Mouse (Mus musculus): ENCODE results near the gene Rps6kc1.

Gene Rps6kc1

DNA sequence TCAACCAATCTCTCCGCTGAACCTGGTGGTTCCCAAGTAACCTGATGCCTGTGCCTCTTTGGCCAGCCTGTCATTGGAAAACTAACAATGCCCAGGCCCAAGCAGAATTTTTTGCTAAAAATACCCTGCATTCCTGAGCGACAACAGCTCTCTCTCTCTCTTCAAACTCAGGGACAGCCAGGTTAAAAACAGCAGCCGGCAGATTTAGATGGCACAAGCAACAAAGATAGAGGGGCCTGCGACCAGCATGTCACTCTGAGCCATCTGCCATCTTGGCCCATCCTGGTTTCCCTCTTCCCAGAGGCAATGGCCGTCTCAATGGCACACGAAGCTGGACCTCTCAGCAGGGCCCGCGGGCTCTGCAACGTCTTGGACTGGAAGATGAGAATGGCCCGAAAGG, 242.5 kb downstream of the Rps6kc1 start:
- in situ Hi-C loops (cut with MboI, MseI) = loop anchor here (25.0 kb wide), 1 partner anchor 1018 kb away; no protein-coding TSS in a partner anchor

DNA sequence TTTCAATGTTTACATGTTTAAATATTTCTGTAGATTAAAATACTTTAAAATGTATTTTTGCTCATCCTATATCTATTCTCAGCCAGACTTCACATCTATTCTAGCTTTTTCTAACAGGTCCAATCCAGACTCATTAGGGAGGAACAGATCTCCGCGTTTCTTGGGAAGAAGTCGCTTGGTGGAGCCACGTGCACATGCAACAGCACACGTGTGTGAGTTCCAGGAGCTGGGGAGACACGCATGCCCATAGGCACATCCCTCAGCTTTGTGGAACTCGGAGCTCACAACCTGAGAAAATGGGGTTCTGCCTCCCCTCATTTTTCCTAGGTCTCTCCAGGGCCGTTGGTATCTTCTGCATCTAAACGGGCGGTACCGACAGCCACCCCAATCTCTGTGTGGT, 243.7 kb downstream of the Rps6kc1 start:
- in situ Hi-C loops (cut with MboI, MseI) = loop anchor here (25.0 kb wide), 1 partner anchor 1019 kb away; no protein-coding TSS in a partner anchor

DNA sequence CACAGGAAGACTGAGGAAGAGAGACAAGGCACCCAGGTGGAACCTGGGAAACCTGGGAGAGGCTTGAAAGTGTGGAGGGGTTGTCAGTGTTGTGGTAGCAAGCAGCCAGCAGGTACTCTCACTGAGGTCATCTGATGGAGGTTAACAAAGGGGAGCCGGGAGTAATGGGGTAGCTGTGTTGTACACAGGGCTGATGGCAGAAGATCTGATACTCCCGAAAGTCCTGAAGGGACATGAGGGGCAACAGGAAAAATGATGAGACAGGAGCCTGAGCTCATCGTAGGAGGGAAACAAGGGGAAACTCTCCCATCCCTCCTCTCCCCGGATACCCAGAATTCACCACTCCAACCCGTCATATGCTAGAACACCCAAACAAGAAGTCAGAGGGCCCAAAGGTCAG, 244.2 kb downstream of the Rps6kc1 start:
- in situ Hi-C loops (cut with MboI, MseI) = loop anchor here (25.0 kb wide), 1 partner anchor 1020 kb away; no protein-coding TSS in a partner anchor

DNA sequence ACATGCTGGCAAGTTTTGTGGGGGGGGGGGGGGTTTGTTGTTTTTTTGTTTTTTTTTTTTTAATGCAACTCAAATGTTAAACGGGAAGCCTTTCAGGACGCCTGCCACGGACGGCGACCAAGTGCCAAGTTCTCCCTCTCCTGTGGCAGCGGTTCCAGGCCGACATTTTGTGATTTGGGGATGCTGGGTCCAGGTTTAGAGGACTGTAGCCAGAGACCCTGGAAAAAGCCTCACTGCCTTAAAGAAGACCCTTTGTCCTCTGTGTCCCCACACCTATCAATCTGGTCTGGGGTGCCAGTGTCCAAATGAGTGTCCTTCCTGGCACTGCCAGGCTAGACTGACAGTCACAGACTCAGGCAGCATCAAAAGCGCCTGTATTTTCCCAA, 246.1 kb downstream of the Rps6kc1 start:
- in situ Hi-C loops (cut with MboI, MseI) = loop anchor here (25.0 kb wide), 1 partner anchor 1022 kb away; no protein-coding TSS in a partner anchor

DNA sequence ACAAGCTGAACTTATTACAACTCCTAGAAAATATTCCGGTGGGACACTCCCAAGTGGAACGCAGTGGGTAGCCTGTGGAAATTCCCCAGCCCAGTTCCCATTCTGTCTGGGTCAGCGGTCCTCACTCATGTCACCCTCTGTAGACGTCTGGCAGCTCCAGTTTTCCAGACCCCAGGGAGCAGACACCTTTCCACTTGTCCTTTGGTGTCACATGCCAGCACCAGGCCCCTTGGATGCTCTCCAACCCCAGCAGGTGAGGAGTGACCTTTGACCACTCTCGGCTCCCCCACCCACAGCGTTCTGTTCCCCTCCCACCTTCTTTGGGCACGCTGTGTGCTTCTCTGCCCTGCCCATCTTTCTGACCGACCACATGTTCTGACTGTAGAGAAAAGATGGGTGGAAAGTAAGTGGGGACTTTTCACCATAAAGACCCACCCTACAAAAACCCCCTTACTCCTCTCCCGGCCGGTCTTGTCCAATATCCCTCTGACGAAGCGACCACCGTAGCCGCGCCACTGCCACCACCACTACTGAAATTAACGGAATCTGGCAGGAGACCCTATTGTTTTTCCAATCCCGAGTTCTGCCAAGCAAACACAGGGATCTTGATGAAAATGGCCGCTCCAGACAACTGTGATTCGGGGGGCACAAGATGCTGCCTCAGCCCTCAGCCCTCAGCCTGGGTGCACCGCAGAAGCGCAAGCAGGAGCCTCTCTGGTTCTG, 246.6 kb downstream of the Rps6kc1 start:
- in situ Hi-C loops (cut with MboI, MseI) = loop anchor here (25.0 kb wide), 1 partner anchor 1022 kb away; no protein-coding TSS in a partner anchor

DNA sequence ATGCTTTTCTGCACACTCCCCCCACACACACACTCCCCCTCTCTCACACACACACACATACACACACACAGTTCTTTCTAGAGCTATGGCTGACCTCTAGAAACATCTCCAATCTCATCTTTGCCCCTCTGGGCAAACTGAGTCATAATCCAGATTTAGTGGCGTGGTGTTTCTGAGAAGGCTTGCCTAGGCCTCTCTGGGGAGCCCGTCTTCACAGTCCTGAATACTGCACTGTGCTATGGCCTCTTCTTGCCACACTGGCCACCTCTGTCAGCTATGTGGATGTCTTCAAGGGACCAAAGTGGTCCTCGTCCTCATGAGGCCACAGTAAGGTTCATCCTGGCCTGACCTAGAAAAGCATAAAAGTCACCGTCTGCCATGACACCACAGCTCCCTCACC, 247.6 kb downstream of the Rps6kc1 start:
- in situ Hi-C loops (cut with MboI, MseI) = loop anchor here (25.0 kb wide), 1 partner anchor 1023 kb away; no protein-coding TSS in a partner anchor

DNA sequence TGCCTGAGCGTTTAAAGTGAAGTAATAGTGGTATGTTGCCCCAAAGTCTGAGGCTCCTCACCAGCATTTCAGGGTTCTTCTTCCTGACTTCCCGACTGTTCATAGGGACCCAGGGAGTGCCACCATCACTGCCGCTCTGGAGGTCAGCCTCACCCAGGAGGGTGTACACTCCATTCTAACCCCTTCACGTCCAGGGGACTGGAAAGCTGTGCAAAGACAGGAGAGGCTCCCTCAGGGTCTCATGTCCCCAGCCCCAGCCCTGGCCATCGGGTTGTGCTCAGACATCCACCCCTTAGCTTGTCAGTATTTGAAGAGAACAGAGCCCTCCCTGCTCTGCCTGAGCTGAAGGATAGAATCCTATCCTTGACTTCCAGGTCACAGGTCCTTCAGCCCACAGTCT, 248.8 kb downstream of the Rps6kc1 start:
- in situ Hi-C loops (cut with MboI, MseI) = loop anchor here (25.0 kb wide), 1 partner anchor 1025 kb away; no protein-coding TSS in a partner anchor

DNA sequence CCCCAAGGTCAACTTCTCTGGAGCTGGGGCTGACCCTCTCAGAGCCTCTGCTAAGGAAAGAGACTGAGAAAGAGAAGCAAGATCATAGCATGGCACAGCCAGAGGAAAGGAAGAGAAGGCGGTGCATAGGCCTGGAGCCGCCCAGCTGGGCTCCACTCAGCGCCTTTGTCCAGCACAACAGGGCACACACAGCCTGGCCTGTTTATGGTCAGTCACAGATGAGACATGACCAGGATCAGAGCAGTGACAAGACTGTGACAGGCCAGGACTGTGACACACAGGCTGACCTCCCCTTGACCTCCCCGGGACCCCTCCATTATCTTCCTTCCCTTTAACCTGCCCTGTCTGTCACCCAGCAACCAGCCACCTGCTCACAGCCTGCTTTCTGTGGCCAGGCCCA, 249.8 kb downstream of the Rps6kc1 start:
- in situ Hi-C loops (cut with MboI, MseI) = loop anchor here (25.0 kb wide), 1 partner anchor 1026 kb away; no protein-coding TSS in a partner anchor

DNA sequence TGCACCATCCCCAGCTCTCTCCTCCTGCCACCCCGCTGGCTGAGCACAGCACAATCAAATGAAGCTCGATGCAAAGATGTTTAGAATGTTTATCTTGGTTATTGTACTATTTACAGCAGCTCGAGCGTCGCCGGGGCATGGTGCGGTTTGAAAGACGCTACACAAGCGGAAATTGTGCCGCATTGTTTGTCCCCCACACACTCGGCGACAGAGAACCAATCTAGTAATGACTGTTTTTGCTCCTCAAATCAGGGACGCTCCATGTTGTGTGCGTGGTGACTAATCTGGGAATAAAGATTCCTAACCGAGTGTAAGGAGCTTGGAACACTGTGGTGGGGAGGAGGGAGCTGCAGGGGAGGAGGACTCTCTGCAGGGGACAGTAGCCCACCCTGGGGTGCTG, 250.3 kb downstream of the Rps6kc1 start:
- in situ Hi-C loops (cut with MboI, MseI) = loop anchor here (25.0 kb wide), 1 partner anchor 1026 kb away; no protein-coding TSS in a partner anchor

DNA sequence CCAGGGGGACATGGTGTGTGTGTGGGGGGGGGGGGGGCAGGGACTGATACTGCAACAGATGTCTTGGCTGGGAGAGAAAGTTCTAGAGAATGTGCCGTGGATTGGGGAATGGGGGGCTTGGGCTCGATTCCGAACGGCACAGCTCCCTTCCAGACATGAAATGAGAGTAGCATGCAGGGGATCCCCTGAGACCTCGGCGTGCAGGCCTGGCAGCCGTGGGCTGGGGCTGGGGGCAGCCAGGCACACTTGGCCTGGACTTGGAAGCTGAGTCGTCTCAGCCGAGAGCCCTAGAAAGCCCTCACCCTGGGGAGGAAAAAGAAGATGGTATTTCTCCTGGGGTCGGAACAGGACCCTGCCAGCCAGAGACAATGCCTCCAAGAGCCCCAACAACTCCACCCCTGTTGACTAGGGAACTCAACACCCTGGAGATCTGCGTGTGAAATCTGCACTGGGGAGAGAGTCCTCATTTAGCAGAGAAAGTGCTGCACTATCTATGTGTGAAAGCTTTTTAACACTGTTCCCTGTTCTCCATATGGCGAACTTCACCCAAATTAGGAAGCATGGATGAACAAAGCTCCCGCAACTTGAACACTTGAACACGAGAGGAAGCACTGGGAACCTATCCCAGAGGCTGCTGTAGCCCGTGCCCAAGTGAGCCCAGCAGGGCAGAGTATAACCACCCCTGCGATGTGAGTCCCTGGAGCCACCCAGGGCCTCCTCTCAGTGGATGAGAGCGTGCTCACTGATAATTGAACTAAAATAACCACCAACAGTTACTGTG, 251.7 kb downstream of the Rps6kc1 start:
- in situ Hi-C loops (cut with MboI, MseI) = loop anchor here (25.0 kb wide), 1 partner anchor 1027 kb away; no protein-coding TSS in a partner anchor

DNA sequence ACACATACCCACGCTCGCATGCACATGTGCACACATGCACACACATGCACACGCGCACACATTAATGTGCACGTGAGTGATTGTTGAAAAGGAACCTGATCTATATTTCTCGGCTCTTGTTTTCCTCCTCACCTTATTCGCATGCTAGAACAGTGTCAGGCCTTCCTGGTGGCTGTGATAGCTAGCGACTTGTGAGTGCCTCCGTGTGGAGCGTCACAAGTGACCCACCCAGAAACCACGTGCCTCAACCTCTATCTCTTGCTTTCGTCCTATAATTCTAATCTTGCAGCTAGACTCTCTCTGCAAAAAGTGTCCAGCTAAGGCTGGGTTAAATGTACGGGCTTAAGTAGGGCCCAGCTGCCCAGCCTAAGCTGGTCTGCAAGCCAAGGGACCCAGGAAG, 253.3 kb downstream of the Rps6kc1 start:
- in situ Hi-C loops (cut with MboI, MseI) = loop anchor here (25.0 kb wide), 1 partner anchor 1029 kb away; no protein-coding TSS in a partner anchor

DNA sequence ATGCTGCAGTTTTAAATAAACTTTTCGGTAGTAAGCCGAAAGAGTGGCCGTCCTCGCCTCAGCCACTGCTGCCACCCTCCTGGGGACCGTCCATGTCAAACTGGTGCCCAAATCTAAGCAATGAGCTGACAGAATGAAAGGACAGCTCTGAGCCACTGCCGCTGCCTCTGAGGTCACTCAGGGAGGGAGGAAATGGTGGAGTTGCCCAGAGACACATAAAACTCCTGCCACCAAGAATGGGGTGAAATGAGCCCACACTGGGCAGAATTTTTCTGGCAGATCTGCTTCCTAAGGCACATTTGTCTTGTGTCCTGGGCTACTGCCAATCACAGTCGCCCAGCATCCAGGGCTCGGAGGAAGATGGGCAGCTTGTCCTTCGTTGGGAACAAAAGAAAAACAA, 255.5 kb downstream of the Rps6kc1 start:
- in situ Hi-C loops (cut with MboI, MseI) = loop anchor here (25.0 kb wide), 1 partner anchor 1031 kb away; no protein-coding TSS in a partner anchor

DNA sequence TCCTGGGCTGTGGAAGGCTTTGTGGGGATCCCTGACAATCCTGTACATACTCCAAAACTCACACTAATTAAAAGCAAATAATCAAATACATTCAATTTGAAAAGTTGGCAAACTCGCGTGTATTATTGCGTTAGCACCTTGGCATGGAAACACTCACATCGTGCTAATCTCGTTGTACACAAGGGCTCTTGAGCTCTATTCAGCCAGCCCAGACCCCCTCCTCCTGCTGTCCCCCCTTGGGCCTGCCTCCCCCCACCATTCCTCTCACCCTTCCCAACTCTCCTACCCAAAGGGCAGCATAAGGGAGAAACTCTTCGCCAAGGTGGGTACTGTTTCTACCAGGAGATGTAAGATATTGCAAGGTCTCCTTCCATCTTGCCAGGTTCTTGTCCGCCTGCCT, 255.9 kb downstream of the Rps6kc1 start:
- in situ Hi-C loops (cut with MboI, MseI) = loop anchor here (25.0 kb wide), 1 partner anchor 1032 kb away; no protein-coding TSS in a partner anchor

DNA sequence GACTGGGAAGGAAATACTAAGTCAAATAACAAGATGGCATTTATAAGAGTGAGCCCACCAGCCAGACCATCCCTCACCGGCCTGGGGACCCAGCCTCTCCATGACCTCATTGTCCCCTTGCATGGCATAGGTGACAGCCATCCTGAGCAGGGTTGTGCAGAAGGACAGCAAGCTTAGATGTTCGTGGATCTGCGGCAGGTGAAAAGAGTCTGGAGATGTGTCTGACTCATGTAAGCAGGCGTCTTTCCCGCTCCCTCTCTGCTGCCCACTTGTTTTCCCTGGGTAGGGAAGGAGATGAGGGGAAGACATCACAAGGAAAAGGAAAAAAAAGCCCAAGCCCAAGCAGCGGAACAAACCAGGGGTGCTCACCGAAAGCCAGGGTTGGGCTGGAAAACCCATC, 256.5 kb downstream of the Rps6kc1 start:
- in situ Hi-C loops (cut with MboI, MseI) = loop anchor here (25.0 kb wide), 1 partner anchor 1032 kb away; no protein-coding TSS in a partner anchor

DNA sequence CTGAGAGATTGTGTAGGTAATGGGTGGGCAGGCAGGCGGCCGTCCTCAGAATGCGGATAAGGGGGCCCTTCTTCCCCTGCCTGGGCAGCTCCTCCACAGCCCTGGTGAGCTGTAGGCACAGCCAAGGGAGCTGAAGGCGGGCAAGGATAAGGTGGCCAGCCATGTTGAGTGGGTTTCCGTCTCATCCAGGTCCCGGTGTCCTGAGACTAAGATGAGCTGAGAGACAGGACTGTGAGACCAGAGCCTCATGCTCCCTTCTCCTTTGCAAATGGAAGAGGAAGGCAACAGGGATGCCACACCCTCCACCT, 256.9 kb downstream of the Rps6kc1 start:
- in situ Hi-C loops (cut with MboI, MseI) = loop anchor here (25.0 kb wide), 1 partner anchor 1033 kb away; no protein-coding TSS in a partner anchor

DNA sequence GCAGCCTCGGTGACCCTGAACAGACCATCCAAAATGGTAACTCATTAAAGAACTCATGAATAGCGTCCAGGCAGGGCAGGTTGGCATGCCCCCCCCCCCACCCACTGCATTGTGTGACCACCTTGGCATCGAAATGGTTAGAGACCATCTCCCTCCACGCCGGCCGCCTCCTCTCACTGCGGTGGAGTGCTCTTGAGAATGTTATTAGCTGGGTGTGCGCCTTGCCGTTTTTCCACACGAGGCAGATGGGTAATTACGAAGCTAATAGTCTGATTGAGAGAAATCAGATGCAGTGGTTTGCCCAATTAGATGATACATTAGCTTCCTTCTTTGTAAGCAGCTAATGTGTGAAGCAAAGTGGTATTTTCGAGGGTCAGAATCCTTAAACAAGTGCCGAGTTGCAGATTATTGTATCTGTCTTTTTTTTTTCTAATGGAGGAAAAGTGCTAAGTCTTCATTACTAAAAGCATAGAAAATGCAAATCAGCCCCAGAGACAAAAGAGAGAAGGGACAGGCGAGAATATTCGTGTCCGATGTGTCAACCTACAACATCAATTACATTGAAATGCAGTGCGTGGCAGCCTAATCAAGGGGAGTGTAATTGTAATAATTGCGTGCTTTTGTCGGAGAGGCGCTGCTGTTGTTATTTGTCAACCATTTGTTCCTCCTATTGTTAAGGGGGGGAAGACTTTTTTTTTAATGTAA, 257.4 kb downstream of the Rps6kc1 start:
- in situ Hi-C loops (cut with MboI, MseI) = loop anchor here (25.0 kb wide), 1 partner anchor 1033 kb away; no protein-coding TSS in a partner anchor

DNA sequence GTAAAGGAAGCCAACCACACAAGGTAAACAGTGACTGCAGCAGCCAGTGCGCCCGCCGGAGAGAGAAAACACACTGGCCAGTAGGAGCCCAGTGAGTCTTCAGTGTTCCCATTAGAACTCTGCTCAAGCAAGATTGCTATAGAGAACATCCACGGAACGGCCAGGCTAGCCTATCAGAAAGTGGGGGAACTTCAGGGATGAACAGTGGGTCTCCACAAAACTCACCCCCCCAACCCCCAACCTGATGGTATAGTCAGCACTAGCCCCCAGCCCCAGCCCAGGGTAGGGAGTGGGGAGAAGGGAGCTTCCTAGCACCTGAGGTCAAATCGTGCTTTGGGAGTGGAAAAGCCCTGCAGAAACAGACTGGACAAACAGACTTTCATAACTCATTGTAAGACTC, 258.5 kb downstream of the Rps6kc1 start:
- in situ Hi-C loops (cut with MboI, MseI) = loop anchor here (25.0 kb wide), 1 partner anchor 1034 kb away; no protein-coding TSS in a partner anchor

All from T-helper 2 cell (primary cell).